Mouse (Mus musculus): Measurements from ENCODE around the gene Xpr1.

Xpr1 gene

GRCm38 (mm10) chr1:155229464-155230411, 187.5 kb downstream of the Xpr1 start:
- no peak for DNase-seq (ENCODE audit: low spot score)
